21 mouse cellular contexts compared by ENCODE assay signal in the genomic region with DNA sequence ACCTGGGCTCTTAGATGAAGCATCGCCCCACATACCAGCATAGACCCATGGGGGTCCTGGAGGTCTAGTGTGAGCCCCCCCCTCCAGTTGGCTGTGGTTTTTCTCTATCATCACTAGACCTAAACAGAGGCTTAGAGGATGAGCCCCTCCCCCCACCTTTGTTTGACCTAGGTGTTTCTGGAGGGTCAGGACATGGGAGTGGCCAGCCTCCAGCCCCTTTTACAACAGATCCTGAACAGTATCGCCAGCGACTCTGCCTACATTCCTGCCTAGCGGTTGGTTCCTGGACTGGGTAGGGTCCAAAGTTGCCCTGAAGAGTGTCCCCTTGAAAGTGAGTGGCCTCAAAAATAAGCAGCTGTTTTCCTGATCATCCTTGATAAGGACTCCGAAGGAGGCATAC. TPM values are rescaled to one million over a fixed set of nuclear protein-coding genes. Genes with fewer than 3 reads are reported as not detected.
"Had no signal": no experiment of that assay in that cellular context is flagged by ENCODE, and none has a peak within 500 bp of the region (broad histone marks: within the 10 kb centered on the region; RNA-seq: fewer than 3 reads in every experiment).

No protein-coding gene starts in this region.

- H3K27ac ChIP-seq: midbrain, embryonic 10.5 days; midbrain, embryonic 12.5 days; neural tube, embryonic 13.5 days; neural tube, embryonic 15.5 days had no signal

- H3K4me2 ChIP-seq: lung, embryonic 14.5 days; midbrain, embryonic 12.5 days; neural tube, embryonic 13.5 days; neural tube, embryonic 15.5 days had no signal

- H3K36me3 ChIP-seq: midbrain, embryonic 10.5 days; midbrain, embryonic 12.5 days; neural tube, embryonic 13.5 days; neural tube, embryonic 15.5 days had no signal

- ATAC-seq: midbrain, embryonic 16.5 days had no signal

- H3K9ac ChIP-seq: lung, embryonic 14.5 days; midbrain, embryonic 12.5 days; neural tube, embryonic 13.5 days; neural tube, embryonic 15.5 days had no signal

- DNase-seq: lung, adult 18-20 months; lung, embryonic 14.5 days; lung, postnatal 10 days; lung, postnatal 4 days; midbrain, embryonic 14.5 days; retina, postnatal 1 day; right cerebral cortex, adult 18-20 months; right cerebral cortex, postnatal 25 days; right cerebral cortex, postnatal 4 days; spleen, adult 18-20 months; thymus, adult 18-20 months; thymus, postnatal 14 days; thymus, postnatal 4 days had no signal

- H3K9me3 ChIP-seq: midbrain, embryonic 10.5 days; midbrain, embryonic 12.5 days; neural tube, embryonic 13.5 days; neural tube, embryonic 15.5 days had no signal

- H3K4me3 ChIP-seq: midbrain, embryonic 10.5 days; midbrain, embryonic 12.5 days; myocyte; neural tube, embryonic 13.5 days; neural tube, embryonic 15.5 days had no signal

RNA-seq across cellular contexts. Expression of gene Grhl3, which starts 5.1 kb away (rescaled TPM):
- total RNA-seq: megakaryocyte, adult 5-6 weeks; megakaryocyte-erythroid progenitor cell, adult 5-6 weeks had no signal
